Mouse (Mus musculus) neural tube, embryonic 10.5 days (tissue): ENCODE measurements around the gene Plcb3.
"Not testable (repeated sequence)": the region's sequence is repeated elsewhere in the genome, so short reads cannot be mapped to it uniquely, and the experiment has no call there.

Experiments used
- DNase-seq: peaks from one replicate; pipeline ENCODE4 v3.0.0-alpha.2; 2017; ENCODE audit warnings: low spot score; ENCODE audit errors: extremely low spot score

Gene Plcb3

DNA sequence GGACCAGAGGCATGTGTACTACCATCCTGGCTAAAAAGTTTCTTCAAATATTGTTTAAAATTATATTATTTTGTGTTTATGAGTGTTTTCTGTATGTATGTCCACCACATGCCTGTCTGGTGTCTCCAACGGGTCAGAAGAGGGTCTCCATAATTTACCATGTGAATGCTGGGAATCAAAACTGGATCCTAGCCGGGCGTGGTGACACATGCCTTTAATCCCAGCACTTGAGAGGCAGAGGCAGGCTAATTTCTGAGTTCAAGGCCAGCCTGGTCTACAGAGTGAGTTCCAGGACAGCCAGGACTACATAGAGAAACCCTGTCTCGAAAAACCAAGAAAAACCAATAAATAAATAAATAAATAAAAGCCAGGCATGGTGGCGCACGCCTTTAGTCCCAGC is 14.9 kb upstream of the Plcb3 start:
- DNase-seq, result not testable (repeated sequence)

- no peak for DNase-seq
Measured at GRCm38 (mm10) chr19:6990712-6991111, 14.4 kb upstream of the Plcb3 start.

GRCm38 (mm10) chr19:6989251-6989650 is 13.0 kb upstream of the Plcb3 start:
- DNase-seq, result no peak

GRCm38 (mm10) chr19:6987904-6988285 is 11.6 kb upstream of the Plcb3 start:
- DNase-seq, result no peak

GRCm38 (mm10) chr19:6987061-6987903 is 11.0 kb upstream of the Plcb3 start, which contains the start of gene Vegfb:
Gene Vegfb (minus strand): TSS chr19:6987651.
- peak; percentile 77 for DNase-seq

DNA sequence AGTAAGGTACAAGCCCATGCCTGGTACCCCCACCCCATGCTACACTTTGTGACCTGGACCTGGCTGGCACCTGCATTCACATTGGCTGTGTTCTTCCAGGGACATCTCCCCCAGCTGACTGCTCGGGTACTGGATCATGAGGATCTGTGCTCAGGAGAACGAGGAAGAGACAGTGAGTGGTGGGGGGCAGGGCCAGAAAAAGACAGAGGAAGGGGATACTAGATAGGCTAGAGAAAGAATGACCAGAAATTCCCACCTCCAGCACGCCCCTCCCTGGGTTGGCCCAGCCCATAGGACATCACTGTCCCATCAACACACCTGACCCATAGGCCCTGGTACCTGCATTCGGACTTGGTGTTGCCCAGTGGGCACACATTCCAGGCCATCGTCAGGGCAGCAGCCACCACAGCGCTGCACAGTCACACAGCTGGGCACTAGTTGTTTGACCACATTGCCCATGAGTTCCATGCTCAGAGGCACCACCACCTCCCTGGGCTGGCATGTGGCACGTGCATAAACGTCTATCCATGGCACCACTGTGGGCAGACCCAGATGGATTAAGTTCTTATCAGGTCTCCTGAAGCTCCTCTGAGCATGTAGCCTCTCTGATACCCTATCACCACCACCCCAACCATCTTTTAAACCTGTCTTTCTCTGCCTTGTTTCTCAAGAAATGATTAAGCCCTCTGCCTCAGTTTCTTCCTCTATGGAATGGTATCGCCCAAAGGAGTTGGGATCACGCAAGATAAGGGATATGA is 9.9 kb upstream of the Plcb3 start:
- DNase-seq, result no peak

DNA sequence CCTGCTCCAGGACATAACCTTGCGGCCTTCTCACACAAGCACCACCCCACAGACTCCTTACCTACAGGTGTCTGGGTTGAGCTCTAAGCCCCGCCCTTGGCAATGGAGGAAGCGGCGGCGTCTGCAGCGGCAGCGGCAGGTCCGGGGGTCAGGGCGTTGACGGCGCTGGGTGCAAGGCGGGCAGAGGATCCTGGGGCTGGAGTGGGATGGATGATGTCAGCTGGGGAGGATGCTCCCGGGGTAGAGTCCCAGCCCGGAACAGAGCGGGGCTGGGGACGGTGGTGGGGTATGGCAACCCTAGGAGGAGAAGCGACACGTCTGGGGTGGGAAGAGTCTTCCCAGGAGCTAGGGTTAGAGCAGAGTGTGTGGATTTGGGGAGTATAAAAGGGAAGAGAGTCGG is 9.0 kb upstream of the Plcb3 start:
- DNase-seq, result no peak

DNA sequence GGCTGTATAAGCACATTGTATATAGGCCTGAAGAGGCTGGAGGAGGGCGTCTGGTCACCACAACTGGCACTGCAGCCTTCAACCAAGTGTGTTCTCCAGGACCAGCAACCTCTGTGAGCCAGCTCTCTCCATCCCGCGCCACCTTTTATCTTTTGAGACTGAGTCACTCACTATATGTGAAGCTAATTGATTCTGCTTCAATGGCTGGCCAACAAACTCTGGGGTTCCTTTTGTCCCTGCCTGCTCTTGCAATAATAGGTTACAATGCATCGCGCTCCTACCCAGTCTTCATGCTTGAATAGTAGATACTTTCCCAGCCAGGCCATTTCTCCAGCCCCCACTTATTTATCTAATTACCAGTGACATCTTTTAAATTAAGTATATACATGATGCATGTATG is 7.4 kb upstream of the Plcb3 start:
- no peak for DNase-seq

DNA sequence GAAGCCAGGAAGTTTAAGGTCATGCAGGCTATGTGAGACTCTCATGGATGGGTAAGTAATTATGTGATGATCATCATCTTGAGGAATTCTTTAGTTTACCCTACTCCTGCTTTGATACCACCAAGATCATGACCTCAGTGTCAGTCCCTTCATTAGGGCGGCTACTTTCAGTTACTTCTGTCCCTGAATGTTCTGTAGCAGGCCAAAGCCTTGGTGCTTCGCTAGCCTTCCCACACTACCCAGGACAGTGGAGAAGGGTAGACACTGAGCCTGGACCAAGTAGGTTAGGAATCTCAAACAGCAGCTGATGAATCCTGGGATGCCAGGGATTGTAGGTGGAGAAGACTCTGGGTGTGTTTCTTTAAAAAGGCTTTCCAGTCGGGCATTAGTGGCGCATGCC is 5.2 kb upstream of the Plcb3 start:
- no peak for DNase-seq

DNA sequence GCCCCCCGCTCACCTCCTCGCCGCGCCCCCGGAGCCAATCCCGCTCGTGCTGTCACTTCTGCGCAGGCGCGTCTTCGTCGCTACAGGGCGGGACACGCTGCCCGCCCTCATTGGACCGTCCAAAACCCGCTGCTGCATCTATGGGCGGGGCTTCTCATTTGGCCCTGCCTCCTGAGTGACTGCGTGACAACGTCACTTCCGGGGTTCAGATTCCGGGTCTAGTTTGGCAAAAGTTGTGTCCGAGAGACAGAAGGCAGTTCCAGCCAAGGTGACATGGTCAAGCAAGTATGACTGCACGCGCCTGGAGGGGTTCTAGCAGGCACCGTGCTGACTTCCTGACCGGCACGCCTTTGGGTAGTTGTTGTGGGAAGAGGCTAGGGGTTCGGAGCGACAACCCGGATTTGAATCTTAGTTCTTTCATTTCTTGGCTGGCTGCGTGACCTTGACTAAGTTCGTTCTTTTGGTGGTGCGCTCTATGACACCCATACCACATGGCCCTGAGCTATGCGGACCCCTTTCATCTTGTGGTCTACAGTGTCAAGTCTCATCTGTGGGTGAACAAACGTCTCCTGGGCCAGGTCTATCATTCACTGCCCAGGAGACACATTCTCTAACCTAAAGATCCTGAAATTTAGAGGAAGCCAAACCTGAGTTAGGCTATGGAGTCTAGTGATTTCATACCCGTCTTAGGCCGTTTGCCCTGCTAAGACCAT is 4.3 kb upstream of the Plcb3 start, which contains the start of gene Fkbp2:
Gene Fkbp2 (minus strand): TSS at position 121 of the 713 bp plus-strand sequence.
- DNase-seq, result peak; percentile 99

DNA sequence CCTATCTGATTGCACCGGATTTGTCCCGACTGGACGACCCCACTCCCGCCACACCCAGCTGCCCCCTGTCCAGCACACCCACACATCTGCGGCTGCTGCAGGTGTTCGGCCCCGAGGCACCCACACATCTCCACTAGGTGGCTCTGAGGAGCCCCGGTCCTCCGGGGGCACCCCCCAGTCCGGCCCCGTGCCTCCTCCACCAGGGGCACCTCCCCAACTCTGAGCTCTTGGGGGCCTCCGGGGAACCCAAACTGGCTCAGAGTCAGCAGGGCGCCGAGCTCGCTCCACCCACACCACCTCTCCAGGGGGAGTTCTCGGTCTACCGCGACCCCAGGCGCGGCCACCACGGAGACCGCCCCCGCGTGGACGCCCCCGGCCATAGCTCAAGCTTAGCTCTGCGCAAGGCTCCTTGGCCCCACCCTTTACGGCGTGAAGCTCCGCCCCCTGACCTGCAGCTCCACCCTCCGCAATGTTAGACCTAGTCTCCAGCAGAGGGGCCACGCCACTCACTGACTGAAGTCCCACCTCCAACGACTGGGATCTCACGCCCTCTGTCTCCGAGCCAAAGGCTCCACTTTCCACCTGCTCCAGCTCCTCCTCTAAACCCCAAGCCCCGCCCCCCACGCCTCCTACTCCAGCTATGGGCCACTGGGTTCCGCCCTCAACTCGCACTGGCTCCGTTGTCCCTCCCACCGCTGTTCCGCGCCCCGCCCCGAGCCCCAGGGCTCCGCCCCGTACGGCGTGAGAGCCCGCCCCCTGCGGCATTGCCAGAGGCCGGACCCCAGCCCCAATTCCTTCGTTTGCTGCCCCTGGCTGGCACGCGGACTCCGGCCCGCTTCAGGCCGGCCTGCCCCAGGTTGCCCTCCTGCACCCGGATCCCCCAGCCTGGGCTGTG is 3.5 kb upstream of the Plcb3 start:
- peak; percentile 100 for DNase-seq

DNA sequence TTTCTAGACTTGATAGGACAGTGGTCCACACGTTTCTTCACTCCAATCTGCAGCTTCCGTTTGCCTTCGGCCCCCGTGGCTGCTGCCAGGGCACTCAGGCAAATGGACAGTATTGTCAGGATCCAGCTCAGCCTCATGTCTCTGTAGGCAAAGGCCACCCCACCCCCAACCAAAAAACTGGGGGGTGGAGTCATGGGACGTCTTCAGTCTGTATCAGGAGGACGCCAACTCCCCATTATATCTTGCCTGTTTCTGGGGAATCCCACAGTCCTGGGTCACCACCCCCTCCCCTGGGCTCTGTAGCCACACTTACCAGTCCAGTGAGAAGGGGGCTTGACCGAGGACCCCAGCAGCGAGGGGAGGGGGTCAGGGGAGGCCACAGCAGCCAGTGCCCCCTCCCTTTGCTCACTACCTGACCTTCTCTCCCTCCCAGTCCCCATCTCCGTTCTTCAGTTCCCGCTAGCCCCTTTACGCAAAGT is 2.8 kb upstream of the Plcb3 start:
- peak; percentile 50 for DNase-seq

DNA sequence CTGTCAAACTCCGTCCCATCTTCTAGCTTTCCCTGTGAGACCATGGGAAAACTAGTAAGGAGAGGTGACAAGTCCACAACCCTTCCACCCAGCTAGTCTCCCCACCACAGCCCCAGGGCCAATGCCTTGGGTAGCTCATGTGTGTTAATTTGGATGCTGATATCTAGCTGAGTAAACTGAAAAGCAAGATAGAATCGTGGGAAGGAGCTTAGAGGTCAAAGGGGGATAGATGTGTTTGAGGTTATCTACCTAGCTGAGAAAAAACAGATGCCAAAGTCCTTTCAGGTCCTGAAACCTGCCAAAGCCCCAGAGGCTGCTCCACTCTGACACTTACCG is 2.3 kb upstream of the Plcb3 start:
- DNase-seq, result no peak

GRCm38 (mm10) chr19:6977759-6978638 is 1.7 kb upstream of the Plcb3 start:
- DNase-seq, result no peak

- peak; percentile 91 for DNase-seq
Measured at GRCm38 (mm10) chr19:6974211-6975205, 1.8 kb downstream of the Plcb3 start, which contains the start of gene Ppp1r14b. Gene Ppp1r14b (plus strand): TSS chr19:6974968.

- no peak for DNase-seq
Measured at GRCm38 (mm10) chr19:6973581-6974190, 2.6 kb downstream of the Plcb3 start.

DNA sequence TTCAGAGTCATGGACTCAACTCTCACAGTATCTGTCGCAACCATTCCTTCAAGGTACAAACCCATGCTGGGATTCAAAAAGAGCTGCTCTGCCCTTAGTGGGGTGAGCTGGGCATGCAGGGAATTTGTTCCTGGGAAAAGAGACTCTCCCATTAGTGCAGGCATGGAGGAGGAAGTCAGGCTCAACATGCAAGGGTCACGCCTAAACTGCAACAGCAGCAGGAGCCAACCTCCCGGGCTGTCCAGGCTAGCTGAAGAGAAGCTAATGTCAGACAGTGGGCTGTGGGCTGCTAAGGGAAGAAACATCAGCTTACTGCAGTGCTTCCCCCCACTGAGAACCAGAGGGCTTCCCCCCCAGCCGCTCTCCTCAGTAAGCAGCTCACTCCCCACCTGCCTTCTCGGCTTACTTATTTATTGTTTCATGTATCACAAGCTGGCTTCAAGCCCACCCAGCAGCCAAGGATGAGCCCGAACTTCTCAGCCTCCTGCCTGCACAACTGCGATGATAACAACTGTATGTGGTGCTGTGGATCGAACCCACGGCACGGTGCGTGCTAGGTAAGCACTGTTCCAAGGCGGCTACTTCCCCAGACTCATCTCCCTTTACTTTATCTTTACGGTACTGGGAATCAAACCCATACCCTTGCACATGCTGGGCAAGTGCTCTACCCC is 3.9 kb downstream of the Plcb3 start:
- no peak for DNase-seq

GRCm38 (mm10) chr19:6971644-6972043 is 4.6 kb downstream of the Plcb3 start:
- DNase-seq, result no peak
